Mouse (Mus musculus) mouse embryonic stem cell (cell line): ENCODE data around the gene Snrnp48.

Experiments used
- in situ Hi-C, 2 experiments: fragments of 300-500 bp; cut with MboI; formaldehyde crosslinking; loops; 1 replicate in 1 of 2; 3 replicates in 1 of 2; pipeline ENCODE4 v1.14.3; 2019 to 2020; ENCODE audit warnings: low sequenced_read_pairs in 2 of 2, low pct_unique_long_range_greater_than_20kb in 1 of 2, mixed read lengths in 1 of 2; ENCODE audit not compliant: unreplicated experiment in 1 of 2

Gene Snrnp48

GRCm38 (mm10) chr13:38248151-38248550, 43.4 kb downstream of the Snrnp48 start:
- in situ Hi-C loops = no loop called here

- in situ Hi-C loops = no loop called here
Measured at GRCm38 (mm10) chr13:38251226-38251625, 46.5 kb downstream of the Snrnp48 start.

- in situ Hi-C loops = no loop called here
Measured at GRCm38 (mm10) chr13:38253696-38254095, 49.0 kb downstream of the Snrnp48 start.

GRCm38 (mm10) chr13:38258901-38259300, 54.2 kb downstream of the Snrnp48 start:
- in situ Hi-C loops = no loop called here

- in situ Hi-C loops = no loop called here
Measured at GRCm38 (mm10) chr13:38269055-38269692, 64.4 kb downstream of the Snrnp48 start.

GRCm38 (mm10) chr13:38272624-38273023, 67.9 kb downstream of the Snrnp48 start:
- in situ Hi-C loops = no loop called here
